Comparison of ENCODE assay signal across 26 mouse cellular contexts in the genomic region with DNA sequence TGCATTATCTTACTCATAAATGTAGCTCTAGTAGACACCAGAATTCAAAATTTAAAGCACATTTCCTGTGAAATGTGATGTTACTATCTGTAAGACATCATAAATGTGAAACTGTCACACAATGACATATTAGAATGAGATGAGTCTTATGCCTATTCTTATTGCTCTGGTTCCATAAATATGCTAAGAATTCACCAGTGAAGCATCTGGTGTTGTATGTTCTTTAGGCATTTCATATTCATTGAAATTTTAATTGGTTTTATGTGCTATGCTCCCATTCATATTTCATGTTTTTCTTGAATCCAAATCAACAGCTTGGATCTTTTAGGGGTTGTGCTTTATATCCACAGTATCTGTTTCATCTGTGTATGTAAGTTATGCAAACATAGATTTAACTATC.
"Had no signal": no experiment of that assay in that cellular context is flagged by ENCODE, and none has a peak within 500 bp of the region (broad histone marks: within the 10 kb centered on the region; RNA-seq: fewer than 3 reads in every experiment).

No protein-coding gene starts in this region.

- H3K36me3 ChIP-seq: heart, embryonic 13.5 days; heart, embryonic 15.5 days; hindbrain, embryonic 13.5 days; hindbrain, embryonic 15.5 days; limb, embryonic 13.5 days; limb, embryonic 15.5 days; liver, embryonic 12.5 days had no signal

- H3K4me3 ChIP-seq: heart, adult 2 months; heart, embryonic 13.5 days; heart, embryonic 15.5 days; hindbrain, embryonic 13.5 days; hindbrain, embryonic 15.5 days; layer of hippocampus, adult 2 months; limb, embryonic 13.5 days; limb, embryonic 15.5 days; liver, embryonic 12.5 days had no signal

- H3K27me3 ChIP-seq: heart, embryonic 13.5 days; heart, embryonic 15.5 days; hindbrain, embryonic 13.5 days; hindbrain, embryonic 15.5 days; limb, embryonic 13.5 days; limb, embryonic 15.5 days; liver, embryonic 12.5 days had no signal

- ATAC-seq: hindbrain, postnatal 0 days; intestine, embryonic 16.5 days; liver, embryonic 12.5 days had no signal

- H3K27ac ChIP-seq: heart, adult 2 months; heart, embryonic 13.5 days; heart, embryonic 15.5 days; hindbrain, embryonic 13.5 days; hindbrain, embryonic 15.5 days; hindbrain, postnatal 0 days; layer of hippocampus, adult 2 months; limb, embryonic 13.5 days; limb, embryonic 15.5 days; liver, embryonic 12.5 days; liver, embryonic 14.5 days had no signal

- H3K4me2 ChIP-seq: heart, embryonic 11.5 days; heart, embryonic 13.5 days; heart, embryonic 15.5 days; hindbrain, embryonic 13.5 days; hindbrain, embryonic 15.5 days; limb, embryonic 13.5 days; limb, embryonic 15.5 days; liver, embryonic 12.5 days had no signal

- H3K9ac ChIP-seq: heart, embryonic 13.5 days; heart, embryonic 15.5 days; hindbrain, embryonic 13.5 days; hindbrain, embryonic 15.5 days; limb, embryonic 13.5 days; limb, embryonic 15.5 days; liver, embryonic 12.5 days; liver, embryonic 14.5 days had no signal

- H3K9me3 ChIP-seq: heart, embryonic 13.5 days; heart, embryonic 15.5 days; hindbrain, embryonic 13.5 days; hindbrain, embryonic 15.5 days; limb, embryonic 13.5 days; limb, embryonic 15.5 days; liver, embryonic 12.5 days had no signal

- H3K4me1 ChIP-seq: heart, embryonic 13.5 days; heart, embryonic 15.5 days; hindbrain, embryonic 13.5 days; hindbrain, embryonic 15.5 days; limb, embryonic 13.5 days; limb, embryonic 15.5 days; liver, embryonic 12.5 days had no signal

- DNase-seq: gastrocnemius, postnatal 14 days; gastrocnemius, postnatal 36 days; heart, adult 11 months; heart, adult 2 months; heart, postnatal 14 days; heart, postnatal 36 days; kidney, adult 11 months; kidney, adult 2 months; kidney, adult 9 months; kidney, postnatal 10 days; kidney, postnatal 25 days; kidney, postnatal 4 days; left cerebral cortex, postnatal 4 days; lung, adult 2 months had no signal
